Mouse (Mus musculus) T-helper 2 cell (primary cell): Measurements from ENCODE around the gene Tnfrsf17.
"Not testable (repeated sequence)": the region's sequence is repeated elsewhere in the genome, so short reads cannot be mapped to it uniquely, and the experiment has no call there.

Source experiments
- in situ Hi-C: fragments of 300-600 bp; cut with MboI, MseI; formaldehyde crosslinking; loops from one replicate; pipeline ENCODE4 v1.15.1; 2025; ENCODE audit warnings: high pct_unique_total_duplicates

Tnfrsf17 gene

DNA sequence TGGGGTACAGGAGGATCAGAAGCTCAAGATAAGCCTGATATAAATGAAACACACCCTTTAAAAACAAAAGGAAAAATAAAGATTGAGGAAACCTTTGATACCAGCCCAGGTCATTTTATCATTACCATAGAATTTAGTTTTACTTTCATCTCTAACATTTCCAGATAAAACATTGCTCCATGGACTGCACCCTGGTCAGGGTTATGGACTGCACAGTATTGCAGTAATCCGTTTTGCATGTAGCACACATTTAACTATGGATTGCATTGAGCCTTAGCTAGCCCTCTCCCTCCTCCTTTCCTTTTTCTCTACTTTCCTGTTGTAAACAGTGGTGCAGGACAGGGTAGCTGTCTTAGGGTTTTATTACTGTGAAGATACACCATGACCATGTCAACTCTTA is 17.4 kb downstream of the Tnfrsf17 start:
- in situ Hi-C loops = no loop called here

DNA sequence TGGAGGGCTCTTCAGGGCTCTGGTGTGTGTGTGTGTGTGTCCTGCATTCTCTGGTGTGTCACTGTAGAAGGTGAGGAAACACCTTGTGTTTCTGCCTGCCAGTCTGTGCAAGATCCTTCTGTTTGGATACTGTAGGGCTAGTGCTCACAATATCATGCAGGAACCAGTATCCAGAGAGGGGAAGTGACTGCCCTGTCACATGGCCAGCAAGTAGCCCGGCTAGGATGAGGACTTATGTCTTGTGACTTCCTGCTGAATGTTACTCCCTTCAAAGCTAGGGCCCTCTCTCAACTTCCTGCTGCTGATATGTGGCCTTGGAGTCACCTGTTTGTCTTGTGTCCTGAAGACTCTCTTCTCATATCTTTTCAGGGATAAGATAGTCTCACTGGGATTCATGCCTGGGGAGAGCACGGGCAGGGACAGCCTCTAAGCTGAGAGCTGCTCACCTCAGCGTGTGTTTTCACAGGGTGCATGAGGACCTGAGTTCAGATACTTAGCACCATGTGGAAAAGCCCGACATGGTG is 29.7 kb downstream of the Tnfrsf17 start:
- in situ Hi-C loops = no loop called here

DNA sequence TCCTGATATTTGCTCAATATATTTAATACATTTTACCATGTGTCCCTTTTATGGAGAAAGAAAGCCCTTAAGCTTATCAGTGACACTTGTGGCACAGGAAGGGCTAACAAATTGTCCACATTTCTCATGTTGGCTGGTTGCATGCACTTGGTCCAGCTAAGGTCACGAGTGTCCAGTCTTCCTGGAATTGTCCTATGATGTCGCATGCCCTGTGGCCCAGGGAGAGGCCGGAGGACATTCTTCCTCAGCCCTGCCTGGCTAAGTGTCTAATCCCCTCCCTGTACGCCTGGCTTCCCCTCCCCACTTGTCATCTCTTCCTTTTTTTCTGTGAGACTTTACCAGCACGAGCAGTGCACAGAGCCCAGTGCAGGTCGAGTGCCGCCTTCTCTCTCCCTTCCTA is 38.3 kb downstream of the Tnfrsf17 start:
- in situ Hi-C loops = no loop called here

DNA sequence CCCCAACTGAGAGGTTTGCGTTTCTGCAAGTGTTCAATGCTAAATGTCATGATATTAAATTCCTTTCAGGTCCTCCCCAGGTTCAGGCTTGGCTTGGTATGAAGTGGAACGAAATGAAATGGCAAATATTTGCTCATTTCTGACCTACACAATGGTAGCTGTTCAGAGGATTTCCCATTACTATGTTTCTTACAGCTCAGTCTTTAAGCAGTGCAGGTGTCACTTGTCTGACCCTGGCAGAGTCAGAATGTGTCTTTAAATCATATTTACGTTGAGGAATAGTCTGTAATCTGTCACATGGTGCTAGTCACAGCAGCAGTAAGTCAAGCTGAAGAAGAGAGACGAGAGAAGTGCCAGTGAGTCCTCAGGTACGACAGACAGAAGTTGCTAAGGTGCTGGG is 45.6 kb downstream of the Tnfrsf17 start:
- in situ Hi-C loops = loop anchor here (5.0 kb wide), 1 partner anchor 43 kb away; no protein-coding TSS in a partner anchor

DNA sequence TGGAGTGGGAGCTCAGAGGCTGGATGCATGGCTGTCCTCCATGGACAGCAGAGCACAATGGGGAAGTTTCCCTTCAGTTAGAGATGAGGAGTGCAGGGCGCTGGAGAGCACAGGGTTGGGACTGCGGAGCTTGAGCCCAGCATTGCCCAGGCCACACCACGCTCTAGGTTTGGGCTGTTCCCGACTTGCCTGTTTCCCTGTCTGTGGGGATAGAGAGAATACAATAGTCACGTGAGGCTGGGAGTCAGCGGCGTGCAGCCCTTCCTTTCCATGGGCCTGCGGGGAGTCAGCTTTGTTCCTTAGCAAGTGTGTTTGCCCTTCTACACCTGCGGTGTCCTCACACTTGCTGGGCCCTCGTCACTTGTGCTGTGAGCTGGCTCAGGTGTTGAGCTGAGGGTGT is 46.3 kb downstream of the Tnfrsf17 start:
- in situ Hi-C loops = loop anchor here (5.0 kb wide), 1 partner anchor 42 kb away; no protein-coding TSS in a partner anchor

DNA sequence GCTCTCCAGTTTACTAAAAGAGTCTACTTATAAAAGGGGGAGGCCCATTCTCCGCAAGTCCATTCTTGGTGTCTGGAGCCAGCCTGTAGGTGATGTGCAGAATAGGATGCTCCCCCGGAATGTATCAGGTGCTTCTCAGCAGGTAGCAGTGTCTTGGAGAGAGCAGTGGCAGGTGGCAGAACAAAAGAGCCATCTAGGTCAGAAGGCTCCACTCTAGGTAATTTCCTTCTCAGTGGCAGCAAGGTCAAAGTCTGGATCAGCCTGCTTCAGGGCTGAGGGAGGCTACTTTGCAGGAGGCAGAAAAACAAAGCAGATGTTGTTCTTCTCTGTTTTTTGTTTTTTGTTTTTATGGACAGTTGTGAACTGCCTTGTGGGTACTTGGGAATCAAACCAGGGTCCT is 47.0 kb downstream of the Tnfrsf17 start:
- in situ Hi-C loops = not testable (repeated sequence)

DNA sequence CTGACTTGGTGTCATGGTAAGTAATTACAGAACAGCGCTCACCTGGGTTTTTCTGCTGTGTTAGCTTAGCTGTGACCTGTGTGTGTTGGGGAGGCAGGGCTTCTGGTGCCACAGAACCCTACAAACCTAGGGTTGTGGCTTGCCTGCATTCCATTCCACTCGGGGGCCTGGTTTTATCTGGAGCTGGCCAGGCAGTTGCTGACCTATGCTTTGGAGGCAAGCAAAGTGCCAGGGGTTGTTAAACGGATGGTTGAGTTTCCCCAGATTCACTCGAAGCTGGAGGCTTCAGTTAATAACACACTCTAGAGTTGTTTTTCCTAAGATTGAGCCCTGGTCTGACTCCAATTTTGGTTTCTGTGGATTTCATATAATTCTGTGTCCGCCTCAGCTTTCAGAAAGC is 52.0 kb downstream of the Tnfrsf17 start:
- in situ Hi-C loops = no loop called here

DNA sequence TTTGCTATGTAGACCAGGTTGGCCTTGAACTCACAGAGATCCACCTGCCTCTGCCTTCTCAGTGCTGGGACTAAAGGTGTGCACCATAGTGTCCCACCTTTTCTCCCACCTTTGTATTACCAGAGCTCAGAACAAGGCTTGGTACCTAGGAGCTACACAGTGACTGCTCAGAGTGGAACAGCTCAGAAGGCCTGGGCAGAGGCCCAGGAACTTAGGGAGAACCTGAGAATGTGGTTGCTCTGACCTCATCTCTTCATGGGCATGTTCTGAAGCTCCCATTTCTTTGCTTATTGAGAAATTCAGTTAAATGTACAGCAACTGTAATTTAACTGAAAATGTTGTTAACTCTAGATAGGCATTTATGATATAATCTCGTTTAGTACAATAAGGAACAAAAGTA is 53.2 kb downstream of the Tnfrsf17 start:
- in situ Hi-C loops = no loop called here

DNA sequence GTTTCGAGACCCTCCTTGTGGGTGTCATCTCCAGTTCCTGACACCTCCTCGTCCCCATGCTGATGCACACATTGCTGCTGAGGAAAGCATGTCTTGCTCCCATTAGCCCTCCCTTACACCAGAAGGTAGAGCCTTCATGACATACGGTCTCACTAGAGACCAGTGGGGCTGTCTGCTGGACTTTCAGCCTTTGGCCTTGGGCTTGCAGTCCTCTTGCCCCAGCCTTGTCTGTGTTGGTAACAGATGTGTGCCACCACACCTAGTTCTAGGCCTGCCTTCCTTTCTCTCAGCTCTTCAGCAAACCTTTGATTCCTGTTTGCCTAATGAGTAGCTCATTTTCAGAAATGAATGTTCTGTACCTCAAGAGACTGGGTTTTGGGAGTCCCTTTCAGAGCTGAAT is 54.8 kb downstream of the Tnfrsf17 start:
- in situ Hi-C loops = no loop called here

DNA sequence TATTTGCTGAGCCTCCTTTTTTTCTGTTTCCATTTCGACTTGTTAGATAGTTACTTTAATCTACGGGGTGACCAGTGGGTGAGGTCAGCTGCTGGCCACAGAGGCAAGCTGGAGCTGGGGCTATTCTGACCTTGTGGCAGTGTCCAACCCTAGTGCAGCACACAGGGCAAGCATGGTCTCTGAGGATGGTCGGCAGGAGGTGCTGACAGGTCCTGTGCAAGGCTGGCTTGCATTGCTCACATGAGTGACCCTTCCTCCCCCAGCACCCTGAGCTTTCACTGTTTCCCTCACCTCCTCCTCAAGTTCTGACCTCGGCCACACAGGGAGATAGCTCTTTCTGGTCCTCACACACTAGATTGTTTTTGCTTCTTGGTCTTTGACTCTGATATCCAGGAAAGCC is 55.5 kb downstream of the Tnfrsf17 start:
- in situ Hi-C loops = no loop called here

DNA sequence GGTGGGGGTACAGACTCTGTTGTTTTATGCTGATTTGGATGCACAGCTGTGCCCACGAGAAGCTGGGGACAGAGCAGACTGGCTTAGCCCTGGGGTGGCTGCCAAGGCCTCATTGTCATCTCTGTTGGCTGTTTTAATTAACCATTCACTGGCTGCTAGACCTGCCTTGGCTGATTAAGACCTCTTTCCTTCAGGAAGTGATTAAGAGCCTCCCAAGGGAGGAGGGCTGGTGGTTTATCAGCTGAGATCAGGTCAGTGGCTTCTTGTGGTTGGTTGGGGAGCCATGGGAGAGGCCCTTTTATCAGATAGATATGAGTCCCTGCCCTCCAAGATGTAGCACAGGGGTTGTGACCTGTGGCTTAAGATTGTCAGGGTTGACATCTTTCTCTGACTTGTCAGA is 56.0 kb downstream of the Tnfrsf17 start:
- in situ Hi-C loops = no loop called here
